Mouse (Mus musculus) lung, postnatal 0 days (tissue): ENCODE results near the gene Cracr2b.
A peak's percentile ranks its signal among the peaks of the same experiment; 100 is the strongest.

Experiments used
- CTCF ChIP-seq: IDR thresholded peaks from 2 replicates; pipeline ENCODE4 v1.5.1; 2016; ENCODE audit warnings: antibody characterized with exemption, mild to moderate bottlenecking
- EP300 ChIP-seq: IDR thresholded peaks from 2 replicates; pipeline ENCODE4 v1.6.1; 2016; ENCODE audit warnings: antibody characterized with exemption, mild to moderate bottlenecking, control low read depth

DNA sequence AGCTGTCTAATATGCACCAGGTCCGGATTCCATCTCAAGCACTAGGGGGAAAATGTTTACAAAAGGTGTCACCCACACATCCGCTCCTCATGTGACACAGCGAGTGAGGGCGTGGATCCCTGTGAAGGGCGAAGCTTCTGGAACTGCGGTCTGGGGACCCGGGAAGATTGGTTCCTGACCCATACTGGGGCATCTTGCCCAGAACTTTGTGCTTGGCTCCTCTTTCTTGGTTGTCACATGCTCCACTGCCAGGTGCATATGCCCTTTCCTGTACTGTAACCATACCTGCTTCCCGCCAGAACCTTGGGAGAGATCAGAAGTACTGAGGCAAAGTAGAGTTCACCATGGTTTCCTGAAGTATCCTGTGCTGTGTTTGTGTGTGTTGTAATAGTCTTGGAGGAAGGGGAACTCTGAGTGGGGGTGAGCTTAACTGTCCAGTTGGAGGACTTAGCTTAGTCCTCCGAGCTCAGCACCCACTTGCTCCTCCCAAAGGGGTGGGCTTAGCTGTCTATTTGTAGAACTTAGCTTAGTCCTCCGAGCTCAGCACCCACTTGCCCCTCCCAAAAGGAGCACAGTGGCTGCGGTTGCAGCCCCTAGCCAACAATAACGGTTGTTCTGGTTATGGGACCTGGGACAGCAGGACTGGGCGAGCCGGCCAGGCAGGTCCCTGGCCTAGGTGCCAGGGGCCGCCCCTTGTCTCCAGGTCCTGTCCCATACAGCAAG lies at the start of gene Cracr2b:
- TF ChIP-seq CTCF (0 out of 2 replicates have a peak, but pooled peaks have one; percentile 2), EP300 (no peak)
